Mouse (Mus musculus) granulocyte monocyte progenitor cell, adult 5-6 weeks (primary cell): ENCODE data around the gene Pkp4. TPM values are rescaled to one million over a fixed set of nuclear protein-coding genes. Genes with fewer than 3 reads are reported as not detected.
"Not testable (repeated sequence)": the region's sequence is repeated elsewhere in the genome, so short reads cannot be mapped to it uniquely, and the experiment has no call there.

Source experiments
- ATAC-seq: replicated peaks from 2 replicates; pipeline ENCODE4 v1.8.0; 2016; ENCODE audit warnings: mild to moderate bottlenecking, moderate TSS enrichment, inconsistent platforms; ENCODE audit not compliant: poor library complexity, severe bottlenecking
- total RNA-seq, 2 experiments: library from RNA; stranded (forward) in 1 of 2; stranded (reverse) in 1 of 2; fragments of 200-712, 200-1000 nt in 1 of 2; fragments of >200 nt in 1 of 2; fragmentation: Nextera tagmentation in 1 of 2; gene quantifications; 2 replicates each; pipeline ENCODE4 v1.2.3; 2014 to 2017

Gene Pkp4
- total RNA-seq, 2 experiments from 2014 or later = 17.5 to 19.4 TPM

DNA sequence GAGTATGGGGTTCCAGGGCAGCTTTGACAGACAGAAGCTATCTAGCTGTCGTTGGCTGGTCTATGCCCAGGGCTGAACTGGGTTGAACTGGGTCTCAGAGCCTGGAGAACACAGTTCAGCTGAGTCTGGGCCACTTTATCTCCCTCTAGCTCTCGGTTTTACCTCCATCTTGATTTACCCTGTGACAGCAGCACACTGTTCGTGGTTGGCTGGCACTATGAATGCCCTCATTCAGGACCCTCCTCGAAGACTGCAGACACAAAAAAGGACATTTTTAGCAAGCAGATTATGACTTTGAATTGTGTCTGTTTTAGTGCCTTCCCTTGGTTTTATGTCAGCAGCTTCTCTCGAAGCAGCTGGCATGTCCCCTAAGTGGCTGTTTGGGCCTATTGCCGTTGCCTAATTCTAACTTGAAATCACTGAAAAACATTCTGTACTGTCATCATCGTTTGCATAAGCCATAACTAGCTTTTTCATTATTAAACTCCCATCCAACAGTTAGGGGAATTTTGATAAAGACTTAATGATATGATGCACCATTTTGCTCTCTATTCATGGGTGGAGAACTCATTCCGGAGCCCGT, 199.2 kb downstream of the Pkp4 start:
- no peak for ATAC-seq

DNA sequence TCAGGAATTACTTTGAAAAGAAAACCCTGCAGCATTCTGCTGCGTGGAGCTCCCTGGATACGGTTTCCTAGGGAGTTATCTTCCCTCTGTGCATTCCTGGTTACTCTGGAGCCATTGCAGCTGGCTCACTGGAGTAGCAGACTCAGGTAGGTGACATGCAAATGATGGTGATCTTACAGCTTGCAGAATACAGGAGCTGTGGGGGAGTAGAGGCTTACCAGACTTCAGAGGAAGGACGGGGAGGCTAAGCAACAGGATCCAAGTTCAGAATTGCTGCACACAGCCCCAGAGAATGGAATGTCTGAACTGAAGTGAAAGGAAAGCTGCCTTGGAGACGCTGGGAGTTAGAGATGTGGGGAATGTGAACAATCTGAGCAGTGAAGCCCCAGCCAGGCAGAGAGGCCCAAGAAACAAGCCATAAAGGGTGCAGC, 200.7 kb downstream of the Pkp4 start:
- ATAC-seq = no peak

DNA sequence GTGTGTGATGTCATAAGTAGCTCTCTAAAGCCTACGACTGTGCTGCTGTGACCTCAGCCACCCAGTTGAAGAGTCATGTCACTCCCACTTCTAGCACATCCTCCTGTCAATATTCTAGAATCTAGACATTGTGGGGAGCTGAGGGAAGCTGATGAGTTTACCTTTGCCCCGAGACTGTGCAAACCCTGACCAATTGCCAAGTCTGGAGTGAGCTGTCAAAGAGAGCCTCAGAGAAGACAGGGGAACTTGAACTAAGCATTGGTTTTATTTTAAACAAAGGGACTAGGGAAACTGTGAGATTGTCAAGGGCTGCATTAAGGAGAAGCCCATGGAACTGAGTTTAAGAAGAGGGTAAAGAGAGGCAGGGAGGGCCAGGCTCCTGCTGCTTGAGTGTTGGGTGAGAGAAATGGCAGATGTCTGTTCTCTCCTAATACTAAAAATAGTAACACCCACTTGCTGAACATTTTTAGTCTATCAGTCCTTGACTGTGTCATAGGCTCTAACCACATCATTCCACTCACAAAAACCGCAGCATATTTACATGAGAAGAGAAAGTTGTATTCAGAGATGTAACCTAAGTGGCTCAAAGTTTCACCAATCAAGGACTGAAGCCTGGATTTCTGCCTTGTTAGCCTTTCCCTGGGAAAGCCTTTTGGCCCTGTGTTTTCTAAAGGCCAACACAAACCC, 203.6 kb downstream of the Pkp4 start:
- no peak for ATAC-seq

DNA sequence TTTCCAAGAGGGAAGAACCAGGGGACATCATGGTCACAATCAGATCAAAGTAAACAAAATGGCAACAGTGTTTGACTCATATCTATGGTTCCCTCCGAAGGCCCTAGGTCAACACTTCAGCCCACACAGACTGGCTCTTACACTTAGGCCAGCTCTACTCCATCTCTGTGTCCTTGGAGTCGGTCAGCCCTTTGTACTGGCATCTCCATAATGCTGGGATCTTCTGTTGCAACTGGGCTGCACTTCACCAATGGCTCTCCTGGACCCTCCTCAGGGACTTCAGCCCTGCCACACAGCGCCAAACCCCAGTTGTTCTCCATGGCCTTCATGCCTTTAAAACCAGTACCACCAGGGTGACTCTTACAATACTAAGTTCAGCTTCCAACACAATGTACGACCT, 206.5 kb downstream of the Pkp4 start:
- no peak for ATAC-seq

DNA sequence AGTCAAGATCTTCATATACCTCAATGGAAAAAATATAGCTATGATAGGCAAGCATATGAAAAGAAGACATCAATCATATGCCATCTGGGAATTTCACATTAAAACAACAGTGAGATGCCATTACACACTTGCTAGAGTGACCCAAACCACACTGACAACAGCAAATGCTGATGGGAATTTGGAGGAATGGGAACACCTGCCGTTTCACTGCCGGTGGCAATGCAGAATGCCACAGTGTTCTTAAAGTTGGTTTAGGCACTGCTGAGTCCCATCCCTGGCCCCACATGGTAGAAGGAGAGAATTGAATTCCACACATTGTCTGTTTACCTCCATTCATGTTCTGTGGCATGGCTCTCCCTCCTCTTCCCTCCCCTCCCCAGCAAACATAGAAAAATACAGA, 212.5 kb downstream of the Pkp4 start:
- no peak for ATAC-seq

DNA sequence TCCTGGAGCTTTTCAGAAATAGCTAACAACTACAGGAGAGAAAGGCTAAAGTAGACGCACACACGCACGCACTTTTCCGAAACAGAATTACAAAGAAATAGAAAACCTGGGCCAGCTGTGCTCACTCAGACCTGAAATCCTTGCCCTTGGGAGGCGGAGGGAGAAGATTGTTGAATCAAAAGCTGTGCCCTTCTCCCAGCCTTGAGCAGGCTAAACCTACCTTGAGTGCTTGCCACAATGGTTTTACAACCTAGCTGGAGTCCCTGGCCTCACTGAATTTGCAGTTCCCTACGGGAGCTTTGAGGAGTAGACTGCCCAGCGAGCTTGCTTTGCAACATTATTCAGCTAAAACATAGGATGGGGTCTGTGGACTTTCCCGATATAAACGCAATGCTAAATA, 217.4 kb downstream of the Pkp4 start:
- no peak for ATAC-seq

DNA sequence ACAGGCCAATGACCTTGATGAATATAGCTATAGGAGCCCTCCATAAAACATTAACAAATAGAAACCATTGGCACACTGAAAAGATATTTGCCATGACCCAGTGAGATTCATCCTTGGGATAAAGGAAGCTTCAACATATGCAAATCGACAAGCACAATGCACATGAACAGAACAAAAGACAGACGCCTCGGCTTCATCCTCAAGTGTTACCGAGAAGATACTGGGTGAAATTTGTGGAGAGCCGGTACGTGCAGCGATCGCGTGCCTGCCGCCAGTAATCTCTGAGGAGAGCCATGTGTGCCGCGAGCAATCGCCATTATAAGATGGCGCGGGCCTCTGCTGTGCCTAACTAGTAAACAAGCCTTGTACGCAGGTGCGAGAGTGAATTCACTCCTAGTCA, 218.2 kb downstream of the Pkp4 start:
- not testable (repeated sequence) for ATAC-seq

DNA sequence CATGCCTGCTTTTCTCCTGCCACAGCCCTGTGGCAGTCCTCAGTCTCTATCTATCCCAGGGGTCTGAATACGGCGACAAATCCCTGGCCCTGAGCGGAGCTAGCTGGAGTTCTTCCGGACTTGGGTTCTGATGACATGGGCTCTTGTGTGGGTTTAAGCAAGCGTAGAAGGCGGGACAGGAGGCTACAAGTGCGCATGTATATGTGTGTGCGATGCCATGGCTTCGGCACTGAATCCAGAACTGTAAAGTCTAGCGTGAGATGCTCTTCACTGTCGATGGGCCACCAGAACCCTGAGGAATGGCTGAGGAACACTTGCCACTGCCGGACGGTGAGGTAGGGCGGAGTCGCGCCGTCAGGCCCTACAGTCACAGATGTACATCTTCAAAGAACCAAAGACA, 222.6 kb downstream of the Pkp4 start:
- no peak for ATAC-seq

DNA sequence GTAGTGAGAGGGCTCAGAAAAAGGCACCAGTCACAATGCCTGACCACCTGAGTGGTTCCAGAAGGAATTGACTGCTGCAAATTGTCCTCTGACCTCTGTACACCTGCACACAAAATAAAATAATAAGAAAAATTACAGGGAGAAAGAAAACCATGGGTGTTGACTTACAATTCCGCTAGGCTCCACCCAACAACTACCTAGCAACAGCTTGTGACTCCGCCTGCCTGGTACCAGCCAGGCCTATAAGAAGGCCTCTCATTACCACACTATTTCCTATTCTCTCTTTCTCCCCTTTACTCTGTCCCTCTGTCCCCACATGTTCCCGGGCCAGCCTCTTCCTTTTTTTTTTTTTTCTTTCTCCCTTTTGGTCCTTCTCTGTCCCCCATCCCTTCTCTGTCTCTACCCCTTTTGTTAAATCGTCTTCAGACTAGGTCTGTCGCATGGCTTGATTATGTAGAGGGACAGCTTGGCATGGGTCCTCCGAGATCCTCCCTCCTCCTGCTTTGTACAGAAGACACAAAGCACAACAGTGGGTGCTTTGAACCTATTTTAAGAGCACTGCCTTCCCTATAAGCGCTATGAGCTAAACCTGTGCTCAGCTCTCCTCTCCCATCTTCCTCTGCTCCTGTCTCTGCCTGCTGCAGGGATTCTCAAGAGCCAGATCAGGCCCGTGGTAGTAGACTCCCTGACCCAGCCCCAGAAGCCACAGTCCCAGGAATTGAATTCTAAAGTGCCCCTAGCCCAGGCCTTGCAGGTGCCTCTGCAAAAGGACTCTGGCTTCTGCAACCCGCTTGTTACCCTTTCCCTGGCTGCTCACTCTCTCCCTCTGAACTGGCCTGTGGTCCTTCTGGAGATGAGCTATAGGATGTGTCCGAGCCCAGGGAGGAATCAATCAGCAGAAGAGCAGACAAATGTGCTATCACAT, 223.5 kb downstream of the Pkp4 start:
- ATAC-seq = no peak

DNA sequence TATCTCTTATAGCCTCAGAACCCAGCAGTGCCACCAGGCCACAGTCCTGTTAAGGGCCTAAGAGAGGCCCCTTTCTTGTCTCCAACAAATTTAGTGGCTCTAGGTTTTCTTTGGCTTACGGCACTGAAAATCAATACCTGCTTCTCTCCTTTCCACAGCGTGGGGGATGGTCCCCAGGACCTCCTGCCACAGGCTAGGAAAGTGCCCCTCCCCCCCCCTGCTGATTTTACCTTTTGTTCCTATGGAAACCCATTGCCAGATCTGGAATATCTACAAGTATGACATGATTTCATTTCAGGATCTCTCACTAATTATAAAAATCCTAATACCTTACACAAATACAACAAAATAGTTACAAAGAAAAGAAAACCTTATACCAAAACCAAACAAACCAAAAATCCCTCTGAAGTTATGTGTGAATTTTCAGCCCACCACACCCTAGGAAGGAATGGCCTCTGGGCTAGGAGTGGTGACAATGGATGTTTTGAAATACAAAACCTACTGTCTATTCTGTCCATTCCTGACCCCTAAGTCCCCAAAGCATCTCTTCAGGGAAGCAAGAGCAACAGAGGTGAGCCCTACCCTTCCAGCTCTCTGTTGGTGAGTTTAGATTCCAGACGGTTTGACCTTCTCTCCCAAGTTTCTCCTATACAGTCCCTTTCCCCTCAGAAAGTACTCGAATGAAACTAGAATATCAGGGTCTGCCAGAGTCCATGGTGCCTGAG, 224.7 kb downstream of the Pkp4 start:
- no peak for ATAC-seq

DNA sequence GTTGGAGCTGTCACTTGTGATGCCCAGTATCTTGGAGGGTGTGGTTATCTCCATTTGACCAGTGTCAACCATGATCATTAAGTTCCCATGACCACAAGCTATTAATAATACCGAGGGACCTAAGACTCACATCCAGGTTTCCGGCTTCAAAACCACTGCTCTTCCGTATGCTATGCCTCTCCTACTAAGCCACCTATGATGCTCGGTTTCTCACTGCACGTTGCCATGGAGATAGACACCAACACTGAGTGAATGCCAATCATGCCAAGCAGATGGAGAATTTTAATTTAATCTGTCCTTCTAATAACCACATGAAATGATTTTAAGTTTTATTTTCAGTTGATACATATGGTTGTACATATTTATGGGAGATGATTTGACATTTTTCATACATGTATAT, 229.3 kb downstream of the Pkp4 start:
- no peak for ATAC-seq

DNA sequence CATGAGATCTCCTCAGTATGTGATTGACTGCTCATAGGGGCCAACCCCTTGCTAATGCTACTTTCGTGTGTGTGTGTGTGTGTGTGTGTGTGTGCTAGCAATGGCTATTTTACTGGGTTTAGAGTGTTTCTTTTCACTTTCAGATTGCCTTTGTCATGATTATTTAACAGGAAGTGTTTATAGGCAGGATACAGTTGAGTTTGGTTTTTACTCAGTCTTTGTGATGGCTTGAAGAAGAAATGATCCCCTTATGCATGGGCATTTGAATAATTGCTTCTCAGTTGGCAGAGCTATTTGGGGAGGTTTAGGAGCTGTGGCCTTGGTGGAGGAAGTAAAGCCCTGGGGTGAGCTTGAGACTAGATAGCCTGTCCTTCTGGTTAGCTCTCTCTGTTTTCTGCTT, 232.5 kb downstream of the Pkp4 start:
- ATAC-seq = no peak

DNA sequence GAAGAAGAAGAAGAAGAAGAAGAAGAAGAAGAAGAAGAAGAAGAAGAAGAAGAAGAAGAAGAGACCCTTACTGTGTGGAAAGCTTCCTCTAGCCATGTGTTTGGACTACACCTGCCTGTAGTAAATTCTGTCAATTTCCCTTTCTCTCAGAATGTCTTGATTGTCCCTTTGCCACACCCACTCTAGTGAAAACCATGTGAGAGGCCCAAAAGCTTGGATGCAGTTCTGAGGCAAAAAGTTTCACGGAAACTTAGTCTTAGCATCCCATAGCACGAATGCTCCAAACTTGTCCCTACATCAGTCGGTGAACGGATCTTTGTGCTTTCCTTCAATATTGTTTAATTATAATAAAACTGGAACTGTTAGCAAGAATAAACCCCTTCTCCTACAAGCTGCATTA, 234.0 kb downstream of the Pkp4 start:
- no peak for ATAC-seq

DNA sequence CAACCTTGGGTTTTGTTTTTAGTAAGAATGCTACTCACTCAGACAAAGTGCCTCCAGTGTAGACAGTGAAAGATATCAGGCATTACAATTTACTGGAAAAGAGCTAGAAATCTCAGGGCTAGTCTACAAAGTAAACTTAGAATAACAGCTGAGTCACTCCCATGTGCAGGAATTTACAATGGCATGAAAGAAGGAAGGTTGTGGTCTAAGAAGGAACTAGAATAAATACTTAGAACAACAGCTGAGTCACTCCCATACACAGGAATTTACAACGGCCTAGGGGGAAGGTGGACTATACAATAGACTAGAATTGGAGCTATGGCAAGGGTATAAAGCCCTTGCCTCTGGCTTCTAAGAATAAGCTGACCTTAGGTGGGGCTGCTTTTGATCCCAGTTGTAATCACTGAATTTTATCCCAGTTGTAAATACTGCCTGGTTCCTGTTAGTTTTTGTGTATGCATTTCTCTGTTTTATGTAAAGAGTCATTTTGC, 234.6 kb downstream of the Pkp4 start:
- not testable (repeated sequence) for ATAC-seq

DNA sequence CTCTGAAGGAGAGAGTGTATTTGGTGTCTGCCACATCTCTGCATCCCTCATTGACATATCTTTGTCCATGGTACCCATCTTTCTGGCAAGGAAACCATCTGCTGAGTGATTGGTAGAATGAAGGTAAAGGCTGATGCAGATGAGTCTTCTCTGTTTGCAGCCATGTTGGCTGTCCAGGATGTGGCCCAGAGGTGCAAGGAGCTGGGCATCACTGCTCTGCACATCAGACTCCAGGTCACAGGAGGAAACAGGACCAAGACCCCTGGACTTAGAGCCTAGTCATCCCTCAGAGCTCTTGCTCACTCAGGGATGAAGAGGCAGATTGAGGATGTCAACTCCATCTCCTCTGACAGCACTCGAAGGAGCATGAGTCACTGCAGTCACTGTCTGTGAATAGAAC, 235.9 kb downstream of the Pkp4 start:
- ATAC-seq = no peak

DNA sequence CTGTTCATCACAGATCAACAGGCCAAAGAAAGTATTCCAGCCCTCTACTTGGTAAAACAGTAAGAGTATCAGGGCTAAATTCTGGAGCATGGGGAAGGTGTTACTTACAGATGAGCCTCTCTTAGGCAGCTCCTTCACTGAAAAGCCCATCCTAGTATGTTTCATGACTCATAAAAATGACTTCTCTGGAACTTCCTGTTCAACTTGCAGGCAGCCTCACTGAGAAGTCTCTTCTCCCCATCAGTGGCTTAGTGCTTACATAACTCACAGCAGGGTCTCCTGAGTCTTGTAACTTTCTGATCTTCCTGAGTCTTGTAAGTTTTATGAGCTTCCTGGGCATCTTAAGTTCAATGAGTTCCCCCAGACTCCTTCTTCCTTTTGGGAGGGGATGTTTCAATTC, 236.9 kb downstream of the Pkp4 start:
- no peak for ATAC-seq

DNA sequence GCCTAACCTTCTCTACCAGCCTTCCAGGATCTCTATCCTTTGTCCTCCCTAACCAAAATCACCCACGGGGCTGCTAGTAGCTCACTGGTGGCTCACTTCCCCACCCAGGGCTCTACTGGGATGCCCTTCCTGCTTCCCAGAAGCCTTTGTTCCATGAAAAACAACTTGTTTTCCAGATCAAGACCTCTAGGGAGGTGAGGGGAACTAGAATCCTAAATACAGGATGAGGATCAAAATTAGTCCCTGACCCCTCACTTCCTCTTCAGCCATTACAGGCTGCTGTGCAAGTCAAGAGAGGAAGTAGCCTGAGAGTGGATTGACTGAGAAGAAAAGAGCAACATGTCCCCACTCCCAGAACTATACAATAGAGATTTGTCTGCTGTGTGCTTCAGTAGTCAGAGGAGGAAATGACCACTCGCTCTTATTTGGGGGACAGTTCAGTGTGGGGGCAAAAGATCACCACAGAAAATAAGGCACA, 240.3 kb downstream of the Pkp4 start:
- peak; percentile 79 for ATAC-seq

DNA sequence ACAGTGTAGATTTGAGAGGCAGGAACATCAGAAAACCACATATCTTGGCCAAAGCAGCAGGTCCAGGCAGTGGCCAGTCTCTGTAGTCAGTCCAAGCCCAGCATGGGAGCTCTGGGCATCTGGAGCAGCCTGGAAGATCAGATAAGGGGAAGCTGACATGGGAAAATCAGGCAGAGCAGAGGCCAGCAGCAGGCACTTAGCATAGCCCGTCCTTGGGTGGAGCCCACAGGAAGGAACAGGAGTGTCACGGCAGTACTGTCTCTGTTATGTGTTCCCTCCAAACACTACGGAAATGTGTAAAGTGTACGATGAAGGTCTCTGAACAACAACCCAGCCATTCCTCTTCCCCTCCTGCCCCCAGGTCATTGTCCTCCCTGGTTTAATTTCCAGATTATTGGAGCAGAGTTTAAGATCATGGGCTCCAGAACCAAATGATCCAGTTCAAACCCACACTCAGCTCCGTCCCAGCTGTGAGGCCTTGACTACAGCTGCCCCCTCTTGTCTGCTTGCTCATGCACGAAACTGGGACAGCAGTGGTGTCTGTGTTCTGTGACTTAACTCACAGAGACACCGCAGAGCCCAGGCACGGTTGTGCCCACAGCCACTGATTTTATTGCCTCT, 241.3 kb downstream of the Pkp4 start:
- no peak for ATAC-seq

DNA sequence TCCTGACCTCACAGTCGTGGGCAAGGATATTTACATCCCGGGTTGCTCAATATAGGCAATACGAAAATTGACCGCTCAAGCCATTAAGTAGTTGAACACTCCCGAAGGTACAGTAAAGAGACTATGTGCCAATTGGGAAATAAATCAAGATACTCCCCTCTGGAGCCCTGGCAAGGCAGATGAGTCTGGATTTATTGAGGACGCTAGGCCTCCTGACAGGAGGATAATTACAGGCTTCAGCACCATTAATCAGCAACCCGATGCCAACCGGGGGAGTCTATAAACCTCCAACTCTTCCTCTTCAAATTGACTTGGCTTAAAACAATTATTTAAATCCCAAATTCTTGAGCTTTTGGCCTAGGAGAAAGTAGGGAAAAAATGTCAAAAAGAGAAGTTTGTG, 243.4 kb downstream of the Pkp4 start:
- ATAC-seq = no peak
